Mouse (Mus musculus) right cerebral cortex, postnatal 25 days (tissue): Measurements from ENCODE around the gene Trim11.

Source experiments
- DNase-seq: peaks from one replicate; pipeline ENCODE4 v3.0.0; 2022

Trim11 gene

DNA sequence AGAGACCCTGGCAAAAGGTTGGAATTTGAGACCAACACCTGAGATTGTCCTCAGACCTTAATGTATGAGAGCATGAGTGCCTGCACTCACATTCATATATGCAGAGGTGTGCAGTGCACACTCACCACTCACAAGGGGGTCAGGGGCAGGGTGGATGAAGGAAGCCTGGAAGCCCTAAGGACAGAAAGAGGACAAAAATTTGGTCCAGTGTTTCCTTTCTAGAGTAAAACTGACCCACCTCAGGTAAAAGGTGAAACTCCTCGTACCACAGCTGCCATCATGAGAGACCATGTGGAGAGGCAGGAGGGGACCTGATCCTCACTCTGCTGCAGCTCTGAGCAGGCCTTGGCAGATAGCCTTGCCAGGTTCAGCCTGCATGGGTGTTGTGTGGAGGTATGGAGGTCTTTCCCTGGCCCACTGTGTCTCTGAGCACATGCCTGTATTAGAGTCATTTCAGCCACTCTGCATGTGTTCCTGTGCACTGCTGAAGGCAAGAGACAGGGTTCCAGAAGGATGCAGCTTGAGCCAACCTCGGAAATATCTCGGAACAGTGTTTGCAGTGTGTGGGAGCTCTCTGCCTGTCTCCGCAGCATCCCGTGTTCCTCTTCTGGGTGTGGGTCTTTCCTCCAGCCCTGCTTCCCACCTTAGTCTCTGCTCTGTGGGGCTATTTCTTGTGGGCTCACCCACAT, 20.5 kb upstream of the Trim11 start:
- peak; percentile 57 for DNase-seq

DNA sequence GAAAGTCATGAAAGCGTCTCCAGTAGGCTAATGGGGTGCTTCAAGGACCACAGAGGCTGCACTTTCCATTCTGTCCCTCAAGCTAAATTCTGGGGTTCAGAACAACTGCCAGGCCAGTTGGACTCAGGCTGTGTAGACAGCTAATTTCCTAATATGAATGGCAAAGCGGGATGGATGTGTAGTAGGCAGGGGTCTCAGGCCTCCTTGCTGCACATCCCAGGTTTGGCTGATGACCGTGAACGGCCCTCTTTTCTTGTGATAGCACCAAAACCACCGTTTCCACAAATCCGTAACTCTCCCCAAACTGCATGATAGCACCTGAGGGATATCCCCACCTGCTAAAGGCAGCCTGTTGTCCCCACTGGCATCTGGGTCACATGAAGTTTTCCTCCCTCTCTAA, 19.4 kb upstream of the Trim11 start:
- no peak for DNase-seq

DNA sequence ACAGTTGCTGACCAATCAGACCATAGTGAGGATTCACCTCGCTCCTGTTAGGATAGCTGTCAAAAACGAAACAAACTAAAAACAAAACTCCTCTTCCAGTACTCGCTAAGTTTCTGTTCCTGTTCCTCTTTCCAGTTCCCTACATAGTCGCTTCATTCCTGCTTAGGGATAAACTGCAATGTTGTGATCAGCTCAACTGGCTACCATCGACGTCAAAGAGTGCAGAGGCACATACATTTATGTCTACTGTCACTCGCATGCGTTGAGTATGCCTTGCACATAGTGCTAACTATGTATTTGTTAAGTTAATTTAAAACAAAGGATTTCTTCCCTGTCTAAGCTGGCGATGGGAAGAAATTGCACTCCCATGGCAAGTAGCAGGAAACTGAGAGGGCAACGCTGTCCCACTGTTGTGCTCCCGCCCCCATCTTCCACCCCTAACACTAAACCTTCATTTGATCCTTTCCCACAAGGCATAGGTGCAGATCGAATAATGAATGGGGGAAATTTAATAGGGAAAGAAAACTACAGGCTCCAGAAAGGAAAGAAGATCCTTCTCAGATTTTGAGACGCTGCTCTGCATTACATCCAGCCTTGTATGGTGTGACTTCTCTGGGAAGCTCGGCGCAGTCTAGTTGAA, 18.6 kb upstream of the Trim11 start:
- no peak for DNase-seq

DNA sequence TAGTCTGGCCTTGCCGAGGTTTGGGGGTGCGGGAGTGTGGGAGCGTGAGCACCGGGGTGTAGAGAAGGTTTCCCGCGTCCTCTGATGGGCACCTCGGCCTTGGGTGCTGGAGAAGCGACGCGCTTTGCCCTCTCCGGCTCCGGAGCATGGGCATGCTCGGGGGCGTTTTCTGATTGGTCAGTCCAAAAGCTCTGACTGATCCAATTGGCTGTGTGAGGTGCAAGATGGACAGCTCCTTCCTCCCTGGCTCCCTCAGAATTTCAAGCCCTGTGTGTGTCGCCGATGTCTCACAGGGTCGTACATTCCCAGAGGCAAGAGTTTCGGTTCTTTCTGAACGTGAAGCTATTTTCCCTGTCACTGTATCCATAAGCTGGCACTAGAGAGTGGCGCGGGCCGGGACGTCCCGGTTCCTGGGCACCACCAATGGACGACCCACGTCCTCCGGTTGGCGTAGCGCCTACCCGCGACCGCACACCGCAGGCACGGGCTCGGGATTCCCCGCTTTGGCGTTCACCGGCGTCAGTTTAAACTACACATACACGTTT, 17.9 kb upstream of the Trim11 start:
- DNase-seq, result peak; percentile 77

DNA sequence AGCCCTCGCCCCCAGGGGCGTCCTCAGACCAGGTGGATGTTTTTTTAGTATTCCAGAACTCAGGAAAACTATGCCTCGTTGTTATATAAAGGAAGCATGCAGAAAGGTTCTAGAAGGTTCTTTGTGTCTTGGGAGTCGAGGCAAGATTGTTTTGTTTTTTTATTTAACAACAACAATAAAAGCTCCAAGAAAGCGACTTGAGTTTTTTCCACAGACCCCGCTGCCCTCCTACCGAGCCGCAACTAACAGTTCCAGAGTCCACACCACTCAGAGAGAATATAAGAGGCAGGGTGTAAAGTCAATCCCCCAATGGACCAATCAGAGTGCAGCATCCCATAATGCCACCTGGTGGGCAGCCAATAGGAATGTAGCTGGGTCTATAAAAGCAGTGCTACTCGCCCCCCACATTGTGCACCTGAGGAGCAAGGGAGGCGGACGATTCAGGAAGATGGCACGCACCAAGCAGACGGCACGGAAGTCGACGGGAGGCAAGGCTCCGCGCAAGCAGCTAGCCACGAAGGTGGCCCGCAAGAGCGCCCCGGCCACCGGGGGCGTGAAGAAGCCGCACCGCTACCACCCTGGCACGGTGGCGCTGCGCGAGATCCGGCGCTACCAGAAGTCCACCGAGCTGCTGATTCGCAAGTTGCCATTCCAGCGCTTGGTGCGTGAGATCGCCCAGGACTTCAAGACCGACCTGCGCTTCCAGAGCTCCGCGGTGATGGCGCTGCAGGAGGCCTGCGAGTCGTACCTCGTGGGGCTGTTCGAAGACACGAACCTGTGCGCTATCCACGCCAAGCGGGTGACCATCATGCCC, 16.3 kb upstream of the Trim11 start:
- DNase-seq, result no peak

DNA sequence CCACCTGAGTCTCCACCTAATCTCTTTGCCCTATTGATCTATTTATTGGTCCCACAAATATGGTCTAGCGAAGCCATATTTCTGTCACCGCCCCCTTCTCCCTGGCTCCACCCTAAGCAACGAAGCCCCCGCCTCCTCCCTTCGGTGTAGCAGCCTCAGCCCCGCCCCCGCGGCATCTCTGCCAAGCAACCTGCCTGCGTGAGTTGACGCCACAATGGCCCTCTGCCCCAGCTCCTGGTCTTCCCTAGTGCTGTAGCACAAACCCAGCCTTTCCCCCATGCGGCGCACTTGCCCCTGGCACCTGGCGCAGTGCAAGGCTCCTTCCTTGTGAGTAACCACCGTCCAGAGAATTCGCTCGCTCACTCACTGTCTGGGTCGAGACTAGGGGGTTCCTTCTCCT, 14.3 kb upstream of the Trim11 start:
- DNase-seq, result no peak

DNA sequence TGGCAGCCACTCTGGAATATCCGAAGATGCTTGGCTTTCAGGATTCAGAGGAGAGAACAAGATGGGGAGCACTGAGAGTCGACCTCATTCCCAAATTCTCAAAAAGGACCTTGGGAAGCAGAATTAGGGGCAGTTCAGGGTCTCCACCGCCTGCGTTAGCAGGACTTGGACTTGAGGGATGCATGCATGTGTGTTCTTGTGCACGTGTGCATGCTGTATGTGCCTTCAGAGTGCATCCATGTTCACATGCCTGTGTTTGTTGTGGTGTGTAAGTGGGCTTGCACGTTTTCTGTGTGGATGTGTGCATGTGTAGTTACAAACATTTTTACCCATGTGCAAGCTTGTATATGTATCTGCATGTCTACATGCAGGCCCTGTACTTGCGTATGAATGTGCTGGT, 13.7 kb upstream of the Trim11 start:
- no peak for DNase-seq

DNA sequence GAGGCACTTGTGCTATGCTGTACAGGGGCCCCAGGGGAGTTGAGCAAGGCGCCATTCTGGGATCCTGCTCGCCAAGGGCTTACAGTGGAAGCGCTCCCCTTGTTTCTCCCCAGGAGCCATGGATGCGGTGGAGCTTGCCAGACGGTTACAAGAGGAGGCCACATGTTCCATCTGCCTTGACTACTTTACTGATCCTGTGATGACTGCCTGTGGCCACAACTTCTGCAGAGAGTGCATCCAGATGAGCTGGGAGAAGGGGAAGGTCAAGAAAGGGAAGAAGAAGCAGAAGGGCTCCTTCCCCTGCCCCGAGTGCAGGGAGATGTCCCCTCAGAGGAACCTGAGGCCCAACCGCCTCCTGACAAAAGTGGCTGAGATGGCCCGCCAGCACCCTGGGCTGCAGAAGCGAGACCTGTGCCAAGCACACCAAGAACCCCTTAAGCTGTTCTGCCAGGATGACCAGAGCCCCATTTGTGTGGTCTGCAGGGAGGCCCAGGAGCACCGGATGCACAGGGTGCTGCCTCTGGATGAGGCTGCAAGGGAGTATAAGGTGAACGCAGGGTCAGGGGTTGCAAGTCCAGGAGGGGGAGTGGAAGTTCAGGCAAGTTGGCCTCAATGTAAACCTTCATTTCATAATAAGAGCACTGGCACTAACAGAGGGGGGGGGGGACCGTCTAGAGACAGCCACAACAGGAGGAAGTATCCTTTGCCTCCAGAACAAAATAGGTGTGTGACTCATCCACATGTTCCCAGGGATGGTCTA, 12.7 kb upstream of the Trim11 start:
- DNase-seq, result no peak

DNA sequence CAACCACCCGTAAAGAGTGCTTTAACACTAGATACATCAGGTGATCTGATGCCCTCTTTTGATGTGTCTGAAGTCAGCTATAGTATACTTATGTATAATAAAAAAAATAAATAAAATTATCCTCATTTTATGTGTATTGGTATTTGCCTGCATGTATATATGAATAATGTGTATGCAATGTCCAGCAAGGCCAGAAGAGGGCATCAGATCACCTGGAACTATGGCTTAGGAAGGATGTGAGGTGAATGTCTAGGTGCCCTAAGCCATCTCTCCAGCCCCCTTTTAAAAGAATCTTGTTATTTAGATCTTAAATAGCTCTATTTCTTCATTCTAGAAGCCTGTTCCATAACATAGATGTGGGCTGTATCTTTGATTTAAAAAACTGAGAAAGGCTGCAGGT, 10.5 kb upstream of the Trim11 start:
- DNase-seq, result no peak

DNA sequence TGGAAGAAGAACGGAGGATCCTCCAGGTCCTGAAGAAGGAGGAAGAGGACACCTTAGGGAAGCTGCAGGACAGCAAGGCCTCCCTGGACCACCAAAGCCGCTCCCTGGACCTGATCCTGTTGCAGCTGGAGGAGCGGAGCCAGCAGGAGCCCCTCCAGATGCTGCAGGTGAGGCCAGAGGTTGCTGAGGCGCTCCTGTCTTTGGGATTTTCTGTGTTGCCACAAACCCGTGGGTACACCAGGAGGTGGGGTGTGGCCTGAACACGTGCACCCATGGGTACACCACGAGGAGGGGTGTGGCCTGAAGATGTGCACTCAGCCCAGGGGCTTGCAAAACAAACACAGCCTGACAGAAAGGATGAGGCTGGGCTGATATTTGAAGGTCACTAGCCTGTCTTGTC, 9.3 kb upstream of the Trim11 start:
- no peak for DNase-seq

DNA sequence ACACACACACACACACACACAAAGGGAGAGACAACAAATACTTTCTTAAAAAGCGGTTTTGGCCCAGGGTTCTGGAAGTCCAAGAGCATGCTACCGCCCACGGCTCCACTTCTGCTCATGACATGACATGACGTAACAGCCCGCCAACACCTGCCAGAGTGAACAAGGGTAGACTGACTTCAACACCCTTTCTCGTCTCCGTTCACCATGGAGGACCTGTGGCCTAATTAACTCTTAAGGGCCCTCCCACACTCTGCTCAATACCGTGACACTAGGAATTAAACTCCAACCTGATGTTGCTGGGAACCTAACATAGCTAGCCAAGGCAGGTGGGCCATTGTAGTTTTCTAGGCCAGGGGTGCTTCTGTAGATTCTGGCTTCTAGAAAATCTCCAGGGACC, 8.9 kb upstream of the Trim11 start:
- no peak for DNase-seq

DNA sequence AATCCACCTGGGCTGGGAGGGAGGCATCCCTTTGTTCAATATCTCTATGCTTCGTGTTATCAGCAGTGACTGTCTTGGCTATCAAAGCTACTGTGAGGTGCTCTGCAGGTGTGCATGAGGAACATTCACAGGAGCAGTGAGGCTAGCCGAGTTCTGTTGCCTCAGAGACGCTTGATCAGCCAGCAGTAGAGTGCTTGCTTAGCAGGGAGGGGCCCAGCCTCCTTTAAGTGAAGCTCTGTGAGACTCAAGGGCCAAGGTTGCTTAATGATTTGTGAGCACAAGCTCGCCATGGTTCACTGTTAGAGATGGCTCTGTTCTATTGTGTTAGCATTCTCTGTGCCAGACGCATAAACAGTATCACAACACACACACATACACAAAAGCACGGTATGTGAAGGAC, 8.2 kb upstream of the Trim11 start:
- DNase-seq, result no peak

DNA sequence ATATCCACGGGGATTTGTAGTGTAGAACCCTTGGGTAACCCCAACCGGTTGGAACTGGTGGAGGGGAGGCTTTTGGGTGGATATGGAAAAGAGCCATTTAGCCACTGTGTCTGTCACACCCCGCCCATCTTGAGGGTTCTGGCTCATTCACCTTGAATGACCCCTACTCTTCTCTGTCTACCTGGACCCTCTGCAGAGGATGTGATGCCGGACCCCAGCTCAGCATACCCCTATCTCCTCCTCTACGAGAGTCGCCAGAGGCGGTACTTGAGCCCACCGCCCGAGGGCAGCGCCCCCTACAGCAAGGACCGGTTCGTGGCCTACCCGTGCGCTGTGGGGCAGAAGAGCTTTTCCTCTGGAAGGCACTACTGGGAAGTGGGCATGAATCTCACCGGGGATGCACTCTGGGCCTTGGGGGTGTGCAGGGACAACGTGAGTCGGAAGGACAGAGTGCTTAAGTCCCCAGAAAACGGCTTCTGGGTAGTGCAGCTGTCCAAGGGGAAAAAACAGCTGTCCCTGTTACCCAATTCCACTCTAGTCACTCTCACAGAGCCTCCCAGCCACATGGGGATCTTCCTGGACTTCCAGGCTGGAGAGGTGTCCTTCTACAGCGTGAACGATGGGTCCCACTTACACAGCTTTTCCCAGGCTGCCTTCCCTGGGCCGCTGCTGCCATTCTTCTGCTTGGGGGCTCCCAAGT, 6.9 kb upstream of the Trim11 start:
- DNase-seq, result no peak

DNA sequence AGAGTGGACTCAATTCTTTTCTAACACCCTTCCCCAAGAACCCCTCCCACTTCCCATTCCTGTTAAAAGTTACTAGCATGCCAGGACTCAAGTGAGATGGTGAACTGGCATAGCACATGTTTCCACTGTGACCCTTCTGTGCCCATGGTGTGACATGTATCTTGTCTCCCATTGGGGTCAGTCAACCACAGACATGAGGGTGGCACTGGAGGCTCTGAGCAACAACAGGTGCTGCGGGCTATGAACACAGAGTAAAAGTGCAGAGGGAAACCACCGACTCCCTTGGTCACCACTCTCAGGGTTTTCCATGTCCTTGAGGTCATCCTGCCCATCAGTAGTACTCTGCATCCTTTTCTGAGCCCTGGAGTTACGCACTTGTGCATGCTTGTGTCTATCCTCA, 6.1 kb upstream of the Trim11 start:
- no peak for DNase-seq

DNA sequence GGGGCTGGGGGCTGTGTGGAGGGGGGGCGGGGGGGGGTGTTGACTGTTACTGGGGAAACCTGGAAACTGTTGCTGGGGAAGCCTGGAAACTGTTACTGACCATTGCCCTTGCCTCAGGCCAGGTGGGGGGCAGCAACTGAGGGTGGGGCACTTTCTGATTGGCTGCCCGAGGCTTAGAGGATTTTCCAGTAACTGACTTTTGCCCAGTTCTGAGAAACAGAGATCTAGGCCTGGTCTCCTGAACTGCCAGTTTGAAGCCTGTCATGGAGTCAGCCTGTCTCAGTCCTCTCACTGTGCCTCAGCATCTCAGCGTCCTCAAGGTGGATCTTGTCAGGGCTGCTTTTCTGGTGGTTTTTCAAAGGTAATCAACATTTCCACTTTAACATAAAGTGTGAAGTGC, 3.5 kb upstream of the Trim11 start:
- no peak for DNase-seq

DNA sequence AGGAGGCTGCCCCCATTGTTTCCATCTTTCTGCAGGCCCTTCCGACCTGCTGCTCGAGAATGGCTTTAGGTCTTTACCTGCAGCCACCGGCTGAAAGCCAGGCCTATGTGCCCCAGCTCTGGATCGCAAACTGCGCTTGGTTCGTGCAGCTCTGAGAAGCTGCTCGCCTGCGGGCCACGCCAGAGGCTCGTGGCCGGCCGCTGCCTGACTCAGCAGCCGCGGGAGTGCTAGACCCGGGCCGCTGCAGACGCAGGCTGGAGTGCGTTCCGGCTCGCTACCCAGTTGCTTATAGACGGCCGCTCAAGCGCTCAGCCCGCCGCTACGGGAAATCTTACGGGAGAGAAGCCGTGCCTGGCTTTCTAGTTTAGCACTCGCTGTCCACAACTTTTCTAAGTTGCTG, 743 bp upstream of the Trim11 start:
- DNase-seq, result no peak

DNA sequence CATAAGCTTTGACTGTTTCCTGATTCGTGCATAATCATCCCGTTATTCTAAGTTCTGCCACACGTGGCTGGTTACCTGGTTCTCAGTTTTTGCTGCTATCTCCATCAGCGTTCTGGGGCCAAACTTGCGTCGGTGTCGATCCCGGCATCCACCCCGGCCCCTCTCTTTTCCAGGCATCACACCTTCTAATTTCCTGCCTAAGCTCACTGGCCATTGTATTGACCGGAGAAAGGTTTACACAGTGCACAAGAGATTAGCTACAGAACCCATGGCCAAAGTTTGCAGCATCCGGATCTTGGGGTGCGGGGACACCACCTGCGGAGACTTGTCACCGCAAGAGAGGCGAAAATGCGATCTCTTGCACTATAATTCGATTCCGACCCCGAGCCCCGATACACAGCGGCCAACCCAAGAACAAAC, 276 bp upstream of the Trim11 start:
- no peak for DNase-seq

DNA sequence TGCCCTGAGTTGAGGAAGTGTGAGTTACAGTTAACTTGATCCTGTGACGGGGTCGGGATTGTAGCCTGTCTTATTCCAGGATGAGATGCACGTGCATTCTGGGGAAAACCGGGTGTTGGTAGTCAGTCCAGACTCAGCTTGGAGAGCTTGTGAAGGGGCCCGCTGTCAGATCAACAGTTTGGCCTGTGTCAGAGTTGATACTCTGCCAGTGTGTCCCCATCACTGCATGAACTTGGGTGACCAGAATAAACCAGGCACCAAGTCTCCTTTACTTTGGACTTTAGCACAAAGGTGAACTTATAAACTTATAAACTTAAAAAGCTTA, 775 bp downstream of the Trim11 start:
- no peak for DNase-seq

DNA sequence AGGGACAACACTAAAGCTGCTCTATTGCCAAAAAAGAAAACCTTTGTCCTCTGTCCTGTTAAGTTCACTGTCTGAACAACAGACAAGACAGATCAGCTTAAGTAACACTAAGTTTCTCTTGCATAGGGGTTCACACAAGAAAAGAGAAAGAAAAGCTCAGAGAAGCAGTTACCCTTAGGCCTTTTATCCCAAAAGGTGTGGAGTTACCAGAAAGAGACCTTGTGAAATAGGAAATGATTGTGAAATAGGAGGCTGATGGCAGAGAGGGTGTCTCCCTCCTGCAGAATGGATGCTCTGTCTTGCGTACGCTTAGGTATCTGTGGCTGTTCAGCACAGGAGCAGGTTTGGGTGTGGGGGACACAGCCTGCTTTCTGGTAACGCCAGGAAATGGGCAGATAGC, 1.3 kb downstream of the Trim11 start:
- DNase-seq, result no peak

DNA sequence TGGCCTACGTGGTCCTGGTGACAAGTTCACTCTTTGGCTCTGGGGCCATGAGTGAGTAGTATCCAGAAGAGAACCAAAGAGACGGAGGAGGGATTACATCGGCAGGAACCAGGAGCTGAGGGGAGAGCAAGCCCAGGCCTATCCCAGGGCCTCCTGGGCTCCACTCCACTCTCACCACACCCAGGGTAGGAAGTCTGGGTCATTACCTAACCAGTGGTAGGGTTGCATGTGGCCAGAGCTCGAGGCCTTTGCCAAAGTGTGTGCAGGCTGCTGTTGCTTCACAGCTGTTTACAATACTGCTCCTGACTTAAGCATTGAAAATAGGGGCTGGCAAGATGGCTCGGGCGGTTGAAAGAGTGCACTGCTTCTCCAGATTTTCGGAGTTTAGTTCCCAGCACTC, 1.8 kb downstream of the Trim11 start:
- DNase-seq, result no peak

DNA sequence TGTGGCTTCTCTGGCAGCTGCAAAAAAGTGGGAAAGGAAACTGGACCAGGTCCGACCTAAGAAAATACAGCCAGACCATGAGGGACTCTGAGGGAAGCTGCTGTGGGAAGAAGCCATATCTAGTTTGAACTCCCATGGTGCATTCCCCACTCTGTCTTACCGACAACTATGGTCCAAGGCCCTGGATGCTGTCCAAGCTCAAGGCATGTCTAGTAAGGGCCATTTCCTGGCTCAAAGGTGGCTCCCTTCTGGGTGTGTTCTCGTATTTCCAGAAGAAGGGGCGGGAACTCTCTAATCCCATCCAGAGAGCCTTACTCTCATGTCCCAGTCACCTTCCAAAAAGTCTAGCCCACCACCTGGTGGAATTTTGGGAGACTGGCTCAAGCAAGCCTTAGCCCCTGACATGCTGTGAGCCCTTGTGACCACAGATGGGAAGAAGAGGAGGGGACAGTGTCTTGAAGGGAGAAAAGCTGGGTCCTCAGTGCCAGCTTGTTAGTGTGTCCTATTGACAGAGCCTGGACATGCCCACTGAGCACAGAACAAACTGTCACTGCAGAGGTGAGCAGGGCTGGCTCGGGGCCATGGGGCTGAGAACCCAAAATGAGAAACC, 2.6 kb downstream of the Trim11 start:
- no peak for DNase-seq
